Mouse (Mus musculus) spleen, embryonic (tissue): ENCODE results near the gene Lyar.

ENCODE experiments used
- CTCF ChIA-PET: fragments of 350-600 bp; sonication (Branson Sonifier 250); formaldehyde crosslinking; loops from one replicate; lab custom pipeline; 2022; lab: Charles Lee

Lyar gene

DNA sequence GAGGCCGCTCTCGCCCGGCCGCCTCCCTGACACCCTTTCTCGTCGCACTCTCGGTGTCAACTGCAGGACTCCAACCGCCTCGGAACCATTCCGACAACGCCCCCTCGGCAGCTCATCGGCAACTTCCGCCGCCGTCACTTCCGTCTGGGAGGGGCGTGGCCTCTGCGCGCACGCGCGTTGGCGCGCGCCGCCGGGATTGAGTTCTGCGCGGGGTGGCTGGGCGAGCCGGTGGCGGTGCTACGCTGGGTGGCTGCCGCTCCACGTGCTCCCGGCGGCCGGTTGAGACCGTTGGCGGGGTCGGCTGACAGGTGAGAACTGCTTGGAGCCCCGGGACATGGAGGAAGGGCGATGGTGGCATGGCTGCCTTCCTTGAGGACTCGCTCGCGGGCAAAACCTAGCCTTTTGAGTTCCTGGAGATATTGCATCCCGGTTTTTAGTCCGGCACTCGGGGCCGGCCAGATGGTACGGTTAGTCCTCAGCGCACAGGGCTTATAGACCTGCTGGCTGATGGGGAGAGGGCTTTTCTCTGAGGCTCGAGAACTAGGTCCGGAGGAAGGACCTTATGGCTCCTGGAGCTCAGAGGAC, at the start of gene Lyar, which contains the start of gene Zbtb49:
Gene Lyar, plus strand, starts transcription at position 143 of the 585 bp plus-strand sequence.
Gene Zbtb49, minus strand, starts transcription at position 130 of the 585 bp plus-strand sequence.
- CTCF ChIA-PET = interaction anchor here (1.1 kb wide), 1 partner anchor 10 kb away, joined by 3 read pairs; no protein-coding TSS in a partner anchor

- CTCF ChIA-PET = interaction anchor here (0.6 kb wide), 1 partner anchor 136 kb away, joined by 3 read pairs; no protein-coding TSS in a partner anchor
These were observed 46.5 kb upstream of the Lyar start for GRCm38 (mm10) chr5:38173766-38174165.

DNA sequence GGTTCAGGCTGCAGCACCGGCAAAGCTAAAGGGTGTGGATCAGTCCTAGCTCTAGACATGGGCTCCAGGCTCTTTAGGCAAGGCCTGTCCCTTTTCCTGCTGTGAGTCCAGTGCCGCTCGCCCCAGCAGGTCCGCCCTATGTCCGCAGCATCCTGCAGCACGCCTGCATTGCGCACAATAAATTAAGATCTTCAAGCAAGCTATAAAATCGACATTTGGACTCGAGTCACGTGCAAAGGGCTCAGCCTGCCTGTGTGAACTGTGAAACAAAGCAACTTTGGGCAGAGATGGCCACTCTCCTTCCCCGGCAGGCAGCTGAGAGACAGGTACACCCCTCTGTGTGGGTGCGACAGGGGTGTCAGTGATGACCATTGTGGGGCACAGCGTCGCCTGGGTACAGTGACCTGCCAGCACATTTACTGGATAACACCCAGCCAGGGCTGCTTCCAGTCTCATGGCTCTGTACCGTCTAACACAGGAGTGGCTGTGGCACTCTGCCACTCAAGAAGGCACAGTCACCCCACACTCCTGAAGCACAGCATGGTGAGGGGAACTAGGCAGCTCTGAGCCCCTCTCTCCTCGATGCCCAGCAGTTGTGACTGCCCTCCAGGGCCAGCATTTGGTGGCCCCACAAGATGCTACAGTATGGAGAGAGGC, 45.9 kb upstream of the Lyar start:
- CTCF ChIA-PET = interaction anchor here (0.6 kb wide), 1 partner anchor 137 kb away, joined by 3 read pairs; no protein-coding TSS in a partner anchor

GRCm38 (mm10) chr5:38184688-38185285, 35.5 kb upstream of the Lyar start:
- CTCF ChIA-PET = no interaction called here

- CTCF ChIA-PET = no interaction called here
These were observed 33.3 kb upstream of the Lyar start for GRCm38 (mm10) chr5:38187006-38187405.

GRCm38 (mm10) chr5:38190907-38191306, 29.4 kb upstream of the Lyar start:
- CTCF ChIA-PET = no interaction called here

DNA sequence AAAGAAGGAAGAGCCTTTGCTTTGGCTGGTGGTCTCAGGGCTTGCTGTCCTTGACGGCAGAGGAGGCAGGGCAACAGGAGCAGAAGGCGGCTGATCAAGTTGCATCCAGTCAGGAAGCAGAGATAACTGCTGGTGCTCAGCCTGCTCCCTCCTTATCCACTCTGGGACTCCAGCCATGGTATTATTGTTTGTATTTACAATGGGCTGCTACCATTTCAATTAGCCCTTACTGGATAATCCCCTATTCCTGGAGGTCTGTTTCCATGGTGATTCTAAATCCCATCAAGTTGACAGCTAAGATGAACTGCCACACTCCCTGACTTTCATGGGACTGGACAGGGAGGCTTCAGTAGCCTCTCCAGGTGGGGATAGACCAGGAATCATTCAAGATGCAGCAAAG, 25.3 kb upstream of the Lyar start:
- CTCF ChIA-PET = no interaction called here

DNA sequence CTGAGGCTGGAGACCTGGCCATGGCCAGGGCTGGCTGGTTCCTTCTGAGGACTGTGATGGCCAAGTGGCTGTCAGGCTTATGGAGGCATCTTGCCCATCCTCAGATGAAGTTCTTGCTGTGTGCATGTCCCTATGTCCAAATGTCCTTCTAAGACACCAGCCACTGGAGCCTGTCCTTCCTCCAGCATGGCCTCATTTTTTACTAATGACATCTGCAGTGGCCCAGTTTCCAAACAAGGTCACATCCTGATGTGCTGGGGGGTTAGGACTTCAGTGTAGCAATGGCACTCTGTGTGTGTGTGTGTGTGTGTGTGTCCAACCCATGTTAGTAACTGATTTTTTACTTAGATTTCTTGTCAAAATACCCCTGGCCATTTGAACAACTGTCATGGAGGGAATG, 24.3 kb upstream of the Lyar start:
- CTCF ChIA-PET = no interaction called here

GRCm38 (mm10) chr5:38196821-38197481, 23.3 kb upstream of the Lyar start:
- CTCF ChIA-PET = no interaction called here

DNA sequence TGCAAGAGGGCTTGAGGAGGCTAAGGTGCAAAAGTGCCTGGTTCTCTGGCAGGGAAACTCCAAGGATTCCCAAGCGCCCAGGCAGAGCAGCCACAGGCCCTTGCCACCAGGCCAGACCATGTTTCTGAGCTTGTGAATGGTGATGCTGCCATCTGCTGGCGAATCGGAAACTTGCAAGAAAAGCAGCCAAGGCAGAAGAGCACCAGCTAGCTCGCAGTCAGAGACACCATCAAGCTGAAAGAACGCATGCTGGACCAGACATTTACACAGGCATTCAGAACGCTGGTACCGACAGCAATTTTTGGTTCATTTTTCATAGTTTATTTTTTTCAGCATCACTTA, 22.8 kb upstream of the Lyar start:
- CTCF ChIA-PET = no interaction called here

DNA sequence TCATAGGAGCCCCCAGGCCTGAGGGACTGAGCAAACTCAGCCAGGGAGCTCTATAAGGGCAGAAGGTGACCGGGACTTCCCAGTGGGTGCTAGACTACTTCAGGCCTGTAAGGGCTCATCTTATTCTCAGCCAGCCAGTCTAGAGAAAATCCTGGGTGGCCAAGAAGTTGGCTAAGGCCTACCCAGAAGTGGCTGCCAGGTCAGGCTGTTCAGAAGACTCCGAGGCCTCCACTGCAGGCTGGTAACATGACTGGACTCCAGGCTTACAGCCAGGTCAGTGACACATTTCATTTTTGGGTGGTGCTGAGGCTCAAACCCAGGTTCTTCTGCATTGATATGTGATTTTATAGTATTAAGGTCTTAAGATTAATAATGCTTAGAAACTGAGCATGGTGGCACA, 20.6 kb upstream of the Lyar start:
- CTCF ChIA-PET = no interaction called here

- CTCF ChIA-PET = no interaction called here
These were observed 15.0 kb upstream of the Lyar start for GRCm38 (mm10) chr5:38205303-38205726.

GRCm38 (mm10) chr5:38208985-38209384, 11.3 kb upstream of the Lyar start:
- CTCF ChIA-PET = no interaction called here

DNA sequence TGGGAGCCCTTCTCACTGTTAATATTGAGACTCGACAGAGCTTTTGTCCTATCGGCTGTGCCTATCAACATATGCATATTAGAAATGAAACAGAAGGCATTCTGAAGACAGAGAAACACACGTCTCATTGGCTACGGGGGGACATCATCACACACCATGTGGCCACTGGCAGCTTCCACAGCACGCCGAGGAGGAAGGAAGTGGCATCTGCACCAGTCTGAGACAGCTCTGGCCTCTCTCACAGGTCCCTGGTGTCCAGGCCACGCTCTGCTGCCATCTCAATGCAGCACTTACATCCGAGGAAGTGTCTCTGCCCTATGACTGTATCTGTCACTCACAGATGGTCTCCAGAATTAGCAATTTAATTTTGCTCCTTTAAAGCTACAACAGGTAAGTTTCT, 8.6 kb upstream of the Lyar start:
- CTCF ChIA-PET = no interaction called here

GRCm38 (mm10) chr5:38213009-38213408, 7.3 kb upstream of the Lyar start:
- CTCF ChIA-PET = no interaction called here

- CTCF ChIA-PET = no interaction called here
These were observed 431 bp upstream of the Lyar start for GRCm38 (mm10) chr5:38219771-38220307.

- CTCF ChIA-PET = no interaction called here
These were observed 15.2 kb downstream of the Lyar start for GRCm38 (mm10) chr5:38235422-38235821.

DNA sequence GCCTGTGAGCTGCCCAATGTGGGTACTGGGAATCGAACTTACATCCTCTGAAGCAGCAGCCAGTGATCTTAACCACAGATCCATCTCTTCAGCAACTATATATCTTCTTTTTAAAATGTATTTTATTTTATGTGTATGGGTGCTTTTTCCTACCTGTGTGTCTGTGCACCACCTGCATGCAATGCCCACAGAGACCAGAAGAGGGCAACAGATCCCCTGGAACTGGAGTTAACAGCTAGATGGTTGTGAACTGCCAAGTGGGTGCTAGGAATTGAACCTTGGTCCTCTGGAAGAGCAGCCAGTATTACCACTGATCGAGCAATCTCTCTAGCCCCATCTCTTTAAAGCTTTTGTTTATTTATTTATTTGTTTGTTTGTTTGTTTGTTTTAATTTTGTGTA, 16.4 kb downstream of the Lyar start:
- CTCF ChIA-PET = no interaction called here

- CTCF ChIA-PET = no interaction called here
These were observed 20.6 kb downstream of the Lyar start for GRCm38 (mm10) chr5:38240727-38241472.

GRCm38 (mm10) chr5:38241473-38241834, 21.2 kb downstream of the Lyar start:
- CTCF ChIA-PET = no interaction called here

DNA sequence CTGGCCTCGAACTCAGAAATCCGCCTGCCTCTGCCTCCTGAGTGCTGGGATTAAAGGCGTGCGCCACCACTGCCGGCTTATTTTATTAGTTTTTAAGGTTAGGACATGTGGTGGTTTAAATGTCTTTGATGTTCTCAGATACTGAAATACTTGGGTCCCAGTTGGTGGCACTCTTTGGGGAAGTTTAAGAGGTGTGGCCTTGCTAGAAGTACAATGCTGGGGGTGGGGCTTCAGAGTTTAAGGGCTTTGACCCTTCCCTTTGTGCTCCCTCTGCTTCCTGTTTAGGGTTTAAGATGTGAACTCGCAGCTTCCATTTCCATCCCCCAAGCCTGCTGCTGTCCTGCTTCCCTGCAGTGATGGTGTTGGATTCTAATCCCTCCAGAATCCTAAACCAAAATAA, 21.7 kb downstream of the Lyar start:
- CTCF ChIA-PET = no interaction called here

DNA sequence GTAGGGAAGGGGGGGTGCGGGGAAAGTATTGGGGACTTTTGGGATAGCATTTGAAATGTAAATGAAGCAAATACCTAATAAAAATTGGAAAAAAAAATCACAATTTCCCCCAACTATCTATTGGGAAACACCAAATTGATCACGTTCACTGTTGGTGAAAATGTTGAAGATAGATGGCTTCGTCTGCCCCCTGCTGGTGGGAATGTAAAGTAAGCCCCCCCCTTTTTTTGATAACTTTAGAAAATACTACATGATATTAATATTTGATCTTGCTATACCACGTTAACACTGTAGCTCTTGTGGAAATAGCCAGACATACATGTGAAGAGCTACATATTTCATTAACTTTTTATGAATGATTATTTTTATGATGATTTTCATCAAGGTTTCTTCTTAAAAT, 34.9 kb downstream of the Lyar start:
- CTCF ChIA-PET = no interaction called here
